Mouse (Mus musculus): ENCODE data around the gene Trh. TPM values are rescaled to one million over a fixed set of nuclear protein-coding genes. Genes with fewer than 3 reads are reported as not detected.

Gene Trh
- polyA plus RNA-seq, 1 experiment from 2014 or later, result 0.78 TPM

DNA sequence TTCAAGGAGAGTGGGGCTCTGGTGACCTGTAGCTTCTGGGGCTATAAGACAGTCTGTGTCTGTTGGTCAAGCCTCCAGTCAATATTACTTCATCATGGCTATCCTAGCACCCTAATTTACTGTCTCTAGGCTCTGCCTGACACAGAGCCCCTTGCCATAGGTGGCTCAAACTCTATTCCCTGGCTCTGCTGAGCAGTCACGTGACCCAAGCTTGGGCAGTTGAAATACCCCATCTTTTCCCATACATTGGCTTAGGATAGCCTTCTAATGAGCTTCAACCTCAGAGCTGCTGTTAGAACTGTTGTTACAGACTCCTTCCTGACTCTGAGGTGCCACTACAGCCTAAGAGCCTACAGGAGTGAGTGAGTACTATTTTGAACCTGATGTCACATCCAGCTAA is 23.6 kb upstream of the Trh start:
- H3K4me1 ChIP-seq (ENCODE audit: control insufficient read depth, insufficient read depth, low read length), result no peaks in the 10 kb centered on the region
- no peak for ATAC-seq (ENCODE audit: low read depth)
- 73% methylated on average over 1 of the region's 1 CpGs for WGBS

DNA sequence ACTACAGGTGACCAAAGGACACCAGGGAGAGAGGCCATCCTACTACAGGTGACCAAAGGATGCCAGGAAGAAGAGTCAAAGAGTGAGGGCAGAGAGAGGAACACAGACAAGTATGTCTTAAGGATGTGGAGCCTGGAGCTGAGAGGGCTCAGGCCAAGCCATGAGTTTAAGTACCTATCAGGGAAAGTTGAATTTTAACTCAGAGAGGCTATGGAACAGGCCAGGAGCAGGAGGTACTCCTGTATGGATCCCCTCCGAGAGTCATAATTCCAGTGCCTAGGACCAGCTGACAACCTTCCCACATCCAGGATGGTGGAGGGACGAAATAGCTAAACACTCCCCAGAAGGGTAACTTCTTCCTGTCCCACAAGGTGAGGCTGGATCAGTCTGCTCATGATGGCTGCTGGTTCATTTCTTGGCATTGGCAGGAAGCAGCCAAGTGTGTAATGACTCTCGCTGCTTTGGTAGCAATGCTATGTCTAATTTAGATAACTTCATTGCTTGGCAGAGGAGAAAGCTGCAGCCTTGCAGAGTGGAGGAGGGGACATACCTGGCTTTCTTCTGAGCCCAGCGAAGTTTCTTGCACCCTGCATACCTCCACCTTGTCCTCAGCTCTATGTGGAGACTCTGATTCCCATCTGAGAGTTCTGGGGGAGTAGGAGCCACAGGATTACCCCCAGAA is 16.9 kb upstream of the Trh start:
- Histone ChIP-seq H3K27me3 (ENCODE audit: control insufficient read depth, insufficient read depth, low read length) (no peaks in the 10 kb centered on the region), H3K4me3 (ENCODE audit: low read depth, low read length) (no peak overlapping the region), H3K4me1 (ENCODE audit: control insufficient read depth, insufficient read depth, low read length) (no peaks in the 10 kb centered on the region), H3K4me2 (ENCODE audit: low read depth, low read length) (no peak overlapping the region), H3K36me3 (ENCODE audit: control insufficient read depth, insufficient read depth, low read length) (no peaks in the 10 kb centered on the region), H3K9ac (replicated peaks; ENCODE audit: low read depth, low read length) (no peak overlapping the region), H3K27ac (ENCODE audit: low read depth, low read length) (no peak overlapping the region), H3K9me3 (ENCODE audit: control insufficient read depth, low read length) (no peaks in the 10 kb centered on the region)
- ATAC-seq (ENCODE audit: low read depth), result no peak
- whole genome bisulfite sequencing, result 75% methylated on average over 4 of the region's 4 CpGs

More for the DNA sequence above, 23.6 kb upstream of the Trh start:
- Histone ChIP-seq H3K4me3 (ENCODE audit: low read depth, low read length) (no peak overlapping the region), H3K27me3 (ENCODE audit: control insufficient read depth, insufficient read depth, low read length) (no peaks in the 10 kb centered on the region), H3K36me3 (ENCODE audit: control insufficient read depth, insufficient read depth, low read length) (no peaks in the 10 kb centered on the region), H3K27ac (ENCODE audit: low read depth, low read length) (no peak overlapping the region), H3K9ac (replicated peaks; ENCODE audit: low read depth, low read length) (no peak overlapping the region), H3K9me3 (ENCODE audit: control insufficient read depth, low read length) (no peaks in the 10 kb centered on the region), H3K4me2 (ENCODE audit: low read depth, low read length) (no peak overlapping the region)

DNA sequence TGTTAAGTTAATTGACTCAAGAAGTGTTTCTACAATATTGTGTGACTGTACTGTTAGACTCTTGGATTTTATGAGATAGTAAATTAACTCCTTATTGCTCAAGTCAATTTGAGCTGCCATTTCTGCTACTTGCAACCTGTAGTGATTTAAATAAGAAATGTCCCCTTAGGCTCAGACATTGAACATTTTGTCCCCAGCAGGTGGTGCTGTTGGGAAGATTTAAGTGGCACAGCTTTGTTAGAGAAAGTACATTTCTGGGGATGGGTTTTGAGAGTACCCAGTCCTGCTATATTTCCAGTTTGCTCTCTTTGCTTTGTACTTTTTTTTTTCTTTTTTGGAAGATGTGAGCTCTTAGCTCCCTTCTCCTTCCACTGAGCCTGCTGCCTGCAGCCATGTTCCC is 10.9 kb upstream of the Trh start:
- ATAC-seq (ENCODE audit: low read depth), result no peak

DNA sequence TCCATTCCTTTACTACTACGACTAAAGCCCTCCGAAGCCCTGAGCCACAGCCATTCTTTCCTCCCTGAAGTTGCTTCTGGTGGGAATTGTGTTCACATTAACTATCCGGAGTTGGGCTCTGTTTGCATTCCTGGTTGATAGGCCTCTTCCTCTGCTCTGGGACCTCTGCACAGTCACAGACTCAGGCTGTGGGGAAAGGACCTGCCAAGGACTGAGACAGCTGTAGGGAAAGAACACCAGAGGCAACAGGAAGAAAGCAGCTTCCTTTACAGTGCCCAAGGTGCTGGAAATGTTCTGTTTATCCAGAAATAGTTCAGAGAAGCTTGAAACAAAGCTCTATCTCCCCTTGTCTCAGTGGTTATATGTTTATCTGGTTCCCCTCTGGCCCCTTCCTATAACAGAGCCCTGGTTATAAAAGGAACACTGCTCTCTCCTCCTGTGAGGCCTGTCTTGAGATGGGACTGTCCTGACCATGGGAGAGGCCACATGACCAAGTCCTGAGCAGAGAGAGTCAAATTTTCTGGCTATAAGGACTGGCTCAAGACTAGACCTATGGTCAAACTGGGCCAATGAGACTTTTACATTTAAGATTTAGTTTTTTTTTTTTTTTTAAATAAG is 8.9 kb upstream of the Trh start:
- H3K27ac ChIP-seq (ENCODE audit: low read depth, low read length), result no peak overlapping the region
- no peak overlapping the region for H3K4me3 ChIP-seq (ENCODE audit: low read depth, low read length)
- no peak overlapping the region for H3K4me2 ChIP-seq (ENCODE audit: low read depth, low read length)
- H3K4me1 ChIP-seq (ENCODE audit: control insufficient read depth, insufficient read depth, low read length), result no peaks in the 10 kb centered on the region
- H3K9me3 ChIP-seq (ENCODE audit: control insufficient read depth, low read length), result no peaks in the 10 kb centered on the region
- no peaks in the 10 kb centered on the region for H3K27me3 ChIP-seq (ENCODE audit: control insufficient read depth, insufficient read depth, low read length)
- H3K36me3 ChIP-seq (ENCODE audit: control insufficient read depth, insufficient read depth, low read length), result no peaks in the 10 kb centered on the region
- 78% methylated on average over 3 of the region's 3 CpGs for WGBS
- ATAC-seq (ENCODE audit: low read depth), result no peak
- H3K9ac ChIP-seq (replicated peaks; ENCODE audit: low read depth, low read length), result no peak overlapping the region

More for the DNA sequence above, 10.9 kb upstream of the Trh start:
- Histone ChIP-seq H3K27me3 (ENCODE audit: control insufficient read depth, insufficient read depth, low read length) (no peaks in the 10 kb centered on the region), H3K4me2 (ENCODE audit: low read depth, low read length) (no peak overlapping the region), H3K4me3 (ENCODE audit: low read depth, low read length) (no peak overlapping the region), H3K27ac (ENCODE audit: low read depth, low read length) (no peak overlapping the region), H3K36me3 (ENCODE audit: control insufficient read depth, insufficient read depth, low read length) (no peaks in the 10 kb centered on the region), H3K4me1 (ENCODE audit: control insufficient read depth, insufficient read depth, low read length) (no peaks in the 10 kb centered on the region), H3K9ac (replicated peaks; ENCODE audit: low read depth, low read length) (no peak overlapping the region), H3K9me3 (ENCODE audit: control insufficient read depth, low read length) (no peaks in the 10 kb centered on the region)

DNA sequence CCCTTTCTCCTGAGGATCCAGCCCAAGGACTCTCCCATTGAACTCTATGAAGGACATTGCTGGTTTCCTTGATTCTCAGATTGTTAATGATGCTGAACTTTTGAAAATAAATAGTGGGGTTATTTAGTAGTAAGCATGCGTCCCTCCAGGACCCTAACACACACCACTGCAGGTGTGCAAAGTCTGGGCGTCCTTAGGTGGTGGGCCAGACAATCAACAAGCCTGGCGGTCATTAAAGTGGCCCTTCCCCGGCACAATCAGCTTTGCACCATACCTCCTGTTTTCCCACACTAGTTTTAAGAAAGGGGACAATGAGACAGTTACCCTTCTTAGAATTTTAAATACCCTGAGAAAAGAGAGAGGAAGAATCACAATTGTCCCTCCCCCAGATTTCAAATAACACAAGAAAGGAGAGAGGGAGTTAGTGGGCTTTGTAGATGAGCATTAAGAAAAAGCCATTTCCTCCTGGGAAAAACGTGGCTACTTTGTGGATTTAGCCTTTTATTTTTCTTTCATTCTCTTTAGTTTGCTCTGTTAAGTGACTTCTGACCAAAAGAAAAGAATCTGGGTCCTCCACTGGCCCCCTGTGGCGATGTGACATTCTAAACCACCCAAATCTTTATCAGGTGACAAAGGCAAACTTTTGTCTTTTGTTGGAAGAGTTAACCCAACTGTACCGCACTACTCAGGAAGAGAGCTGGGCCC is 2.9 kb upstream of the Trh start:
- WGBS, result 12% methylated on average over 7 of the region's 7 CpGs
- Histone ChIP-seq H3K4me3 (ENCODE audit: low read depth, low read length) (no peak overlapping the region), H3K9me3 (ENCODE audit: control insufficient read depth, low read length) (no peaks in the 10 kb centered on the region), H3K9ac (replicated peaks; ENCODE audit: low read depth, low read length) (no peak overlapping the region), H3K36me3 (ENCODE audit: control insufficient read depth, insufficient read depth, low read length) (no peaks in the 10 kb centered on the region), H3K4me1 (ENCODE audit: control insufficient read depth, insufficient read depth, low read length) (no peaks in the 10 kb centered on the region), H3K4me2 (ENCODE audit: low read depth, low read length) (no peak overlapping the region), H3K27ac (ENCODE audit: low read depth, low read length) (no peak overlapping the region), H3K27me3 (ENCODE audit: control insufficient read depth, insufficient read depth, low read length) (no peaks in the 10 kb centered on the region; the same call in none of the 2 replicates)
- no peak for ATAC-seq (ENCODE audit: low read depth)

DNA sequence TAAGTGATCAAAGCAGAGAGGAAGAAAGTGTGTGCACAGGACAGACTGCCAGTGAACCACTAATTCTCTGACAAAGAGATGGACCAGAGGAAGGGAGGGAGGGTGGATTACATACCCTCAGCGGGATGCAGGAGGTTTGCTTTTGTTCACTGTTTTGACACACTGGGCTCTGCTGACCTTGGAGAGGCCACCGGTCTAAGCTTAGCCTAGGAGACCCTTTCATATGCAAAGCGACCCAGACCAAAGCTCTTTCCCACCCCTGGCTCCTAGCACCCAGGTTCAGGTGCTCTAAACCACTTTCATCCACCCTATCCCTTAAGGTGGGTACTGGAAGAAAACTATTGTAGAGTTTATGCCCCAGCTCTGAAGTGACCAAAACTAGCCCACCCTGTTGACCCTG is 1.9 kb upstream of the Trh start:
- Histone ChIP-seq H3K9ac (replicated peaks; ENCODE audit: low read depth, low read length) (no peak overlapping the region), H3K9me3 (ENCODE audit: control insufficient read depth, low read length) (no peaks in the 10 kb centered on the region), H3K27me3 (ENCODE audit: control insufficient read depth, insufficient read depth, low read length) (no peaks in the 10 kb centered on the region; the same call in none of the 2 replicates), H3K4me3 (ENCODE audit: low read depth, low read length) (no peak overlapping the region), H3K4me2 (ENCODE audit: low read depth, low read length) (no peak overlapping the region), H3K36me3 (ENCODE audit: control insufficient read depth, insufficient read depth, low read length) (no peaks in the 10 kb centered on the region), H3K27ac (ENCODE audit: low read depth, low read length) (no peak overlapping the region), H3K4me1 (ENCODE audit: control insufficient read depth, insufficient read depth, low read length) (no peaks in the 10 kb centered on the region)
- WGBS, result 0% methylated on average over 3 of the region's 3 CpGs
- ATAC-seq (ENCODE audit: low read depth), result no peak

DNA sequence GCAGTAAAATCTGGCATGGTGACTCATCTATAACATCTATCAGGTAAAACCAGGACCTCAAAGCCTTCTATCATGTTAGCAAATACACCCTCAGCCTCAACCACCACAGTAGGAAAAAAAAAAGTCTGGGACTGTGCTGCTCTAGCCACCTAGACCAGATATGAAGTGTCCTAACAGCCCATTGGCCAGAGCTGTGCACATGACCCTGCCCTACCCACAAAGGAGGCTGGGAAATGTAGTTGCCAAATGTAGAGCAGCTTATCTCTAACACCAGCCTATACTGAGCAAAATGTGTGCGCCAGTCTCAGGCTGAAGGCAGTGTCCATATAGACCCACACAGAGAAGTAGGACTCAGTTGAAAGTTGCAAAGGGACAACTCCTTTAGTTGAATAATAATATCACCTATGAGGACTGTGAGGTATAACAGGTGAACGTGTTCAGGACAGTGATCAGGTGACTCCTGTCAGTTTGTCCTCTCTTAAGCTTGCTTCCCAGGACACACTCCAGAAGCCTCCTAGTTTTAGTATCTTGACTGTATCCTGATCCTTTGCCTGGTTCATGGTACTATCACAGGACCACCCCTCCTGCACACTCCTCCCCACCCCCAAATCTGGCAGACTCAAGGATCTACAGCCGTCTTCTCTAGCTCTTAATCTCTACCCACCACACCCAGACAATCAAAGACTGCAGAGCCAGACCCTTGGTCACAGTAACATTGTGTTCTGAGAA is 3.1 kb downstream of the Trh start:
- 78% methylated on average over 3 of the region's 3 CpGs for WGBS
- Histone ChIP-seq H3K4me2 (ENCODE audit: low read depth, low read length) (no peak overlapping the region), H3K4me1 (ENCODE audit: control insufficient read depth, insufficient read depth, low read length) (no peaks in the 10 kb centered on the region), H3K9ac (replicated peaks; ENCODE audit: low read depth, low read length) (no peak overlapping the region), H3K9me3 (ENCODE audit: control insufficient read depth, low read length) (no peaks in the 10 kb centered on the region), H3K27ac (ENCODE audit: low read depth, low read length) (no peak overlapping the region), H3K27me3 (ENCODE audit: control insufficient read depth, insufficient read depth, low read length) (no peaks in the 10 kb centered on the region; the same call in none of the 2 replicates), H3K4me3 (ENCODE audit: low read depth, low read length) (no peak overlapping the region), H3K36me3 (ENCODE audit: control insufficient read depth, insufficient read depth, low read length) (no peaks in the 10 kb centered on the region)
- peak; percentile 97 for ATAC-seq (ENCODE audit: low read depth)

DNA sequence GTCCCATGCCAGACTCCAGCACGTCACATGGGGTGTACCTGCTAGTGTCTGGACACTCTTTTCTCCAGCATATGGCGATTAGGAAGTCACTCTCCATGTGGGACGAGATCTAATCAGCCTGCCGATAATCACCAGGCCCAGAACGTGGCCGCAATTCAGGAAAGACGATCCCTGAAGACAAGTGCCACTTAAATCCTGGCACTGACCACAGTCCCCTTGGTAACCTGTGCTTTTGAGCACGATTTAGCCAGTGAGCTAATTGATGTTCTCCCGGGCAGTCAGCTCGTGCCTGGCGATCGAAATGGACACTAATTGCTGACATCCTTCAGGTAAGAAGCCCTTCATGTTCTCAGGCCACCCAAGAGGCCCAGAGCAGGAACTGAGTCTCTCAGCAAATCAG is 9.4 kb downstream of the Trh start:
- no peaks in the 10 kb centered on the region for H3K4me1 ChIP-seq (ENCODE audit: control insufficient read depth, insufficient read depth, low read length)

DNA sequence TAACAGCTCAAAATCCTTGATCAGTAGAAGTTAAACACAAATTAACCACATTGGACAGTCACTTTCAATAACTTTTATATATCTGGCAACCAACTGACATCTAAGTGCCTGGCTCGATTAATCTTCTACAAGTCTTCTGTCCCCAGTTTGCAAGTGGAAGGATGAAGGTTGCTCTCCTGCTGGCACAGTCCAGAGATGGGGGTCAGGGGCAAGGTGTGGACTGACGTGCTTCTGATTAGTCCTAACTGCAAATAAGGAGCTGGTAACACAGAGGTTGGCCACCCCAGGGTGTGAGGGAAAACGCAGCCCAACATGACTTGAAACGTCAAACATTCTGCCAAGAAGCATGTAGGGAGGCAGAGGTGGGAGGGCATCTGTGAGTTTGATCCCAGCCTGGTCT is 12.7 kb downstream of the Trh start:
- no peak for ATAC-seq (ENCODE audit: low read depth)
- no peaks in the 10 kb centered on the region for H3K4me1 ChIP-seq (ENCODE audit: control insufficient read depth, insufficient read depth, low read length)
- WGBS, result 77% methylated on average over 4 of the region's 4 CpGs
- H3K27ac ChIP-seq (ENCODE audit: low read depth, low read length), result no peak overlapping the region
- H3K9ac ChIP-seq (replicated peaks; ENCODE audit: low read depth, low read length), result no peak overlapping the region
- H3K4me2 ChIP-seq (ENCODE audit: low read depth, low read length), result no peak overlapping the region
- H3K9me3 ChIP-seq (ENCODE audit: control insufficient read depth, low read length), result no peaks in the 10 kb centered on the region
- H3K27me3 ChIP-seq (ENCODE audit: control insufficient read depth, insufficient read depth, low read length), result no peaks in the 10 kb centered on the region
- H3K36me3 ChIP-seq (ENCODE audit: control insufficient read depth, insufficient read depth, low read length), result no peaks in the 10 kb centered on the region
- no peak overlapping the region for H3K4me3 ChIP-seq (ENCODE audit: low read depth, low read length)

More for the DNA sequence above, 9.4 kb downstream of the Trh start:
- H3K4me3 ChIP-seq (ENCODE audit: low read depth, low read length), result no peak overlapping the region
- 73% methylated on average over 12 of the region's 12 CpGs for WGBS
- no peak overlapping the region for H3K27ac ChIP-seq (ENCODE audit: low read depth, low read length)
- H3K36me3 ChIP-seq (ENCODE audit: control insufficient read depth, insufficient read depth, low read length), result no peaks in the 10 kb centered on the region
- H3K4me2 ChIP-seq (ENCODE audit: low read depth, low read length), result no peak overlapping the region
- H3K9ac ChIP-seq (replicated peaks; ENCODE audit: low read depth, low read length), result no peak overlapping the region
- no peak for ATAC-seq (ENCODE audit: low read depth)
- H3K9me3 ChIP-seq (ENCODE audit: control insufficient read depth, low read length), result no peaks in the 10 kb centered on the region
- H3K27me3 ChIP-seq (ENCODE audit: control insufficient read depth, insufficient read depth, low read length), result no peaks in the 10 kb centered on the region
